Mouse (Mus musculus) bone marrow, adult 2 months (tissue): Measurements from ENCODE around the gene Ormdl3.

Source experiments
- CTCF ChIP-seq: fragments of 200-500 bp; IDR thresholded peaks from 2 replicates; pipeline ENCODE4 v1.5.1; 2011; ENCODE audit warnings: low read length, control low read depth; ENCODE audit not compliant: control insufficient read depth, insufficient read depth
- POLR2A ChIP-seq: fragments of 200-500 bp; IDR thresholded peaks from 2 replicates; pipeline ENCODE4 v1.6.1; 2011; ENCODE audit warnings: low read depth, mild to moderate bottlenecking, control low read depth, low read length, borderline replicate concordance; ENCODE audit not compliant: control insufficient read depth

DNA sequence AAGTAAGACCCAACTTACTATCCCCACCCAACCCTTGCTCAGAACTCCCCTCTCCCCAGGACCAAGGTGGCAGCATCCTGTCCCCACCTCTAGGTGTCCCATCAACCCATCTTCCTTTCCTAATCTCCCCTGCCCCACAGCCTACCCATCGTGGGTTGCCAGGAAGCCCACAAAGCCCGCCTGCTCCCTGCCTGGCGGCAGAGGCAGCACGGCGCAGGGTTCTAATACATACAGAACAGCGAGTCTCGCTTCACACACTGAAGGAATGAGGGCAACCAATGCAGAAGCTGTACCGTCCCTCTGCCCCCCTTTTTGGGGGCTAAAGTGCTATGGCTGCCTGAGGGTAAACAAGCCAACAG, 5.2 kb downstream of the Ormdl3 start:
- TF ChIP-seq CTCF (no peak), POLR2A (0 out of 2 replicates have a peak, but pooled peaks have one; percentile 20)
